Mouse (Mus musculus) ES-Bruce4 (cell line): Measurements from ENCODE around the gene Gm10217. TPM values are rescaled to one million over a fixed set of nuclear protein-coding genes. Genes with fewer than 3 reads are reported as not detected.

Source experiments
- H3K27ac ChIP-seq: 2 replicates; pipeline ENCODE4 v1.5.1; 2012; ENCODE audit warnings: low read length, inconsistent platforms; ENCODE audit not compliant: insufficient read depth
- H3K27me3 ChIP-seq: 2 replicates; pipeline ENCODE4 v1.6.1; 2012; ENCODE audit warnings: mild to moderate bottlenecking, low read length, inconsistent platforms; ENCODE audit not compliant: control insufficient read depth, poor library complexity, insufficient read depth, severe bottlenecking
- H3K36me3 ChIP-seq: 2 replicates; pipeline ENCODE4 v1.6.1; 2012; ENCODE audit warnings: inconsistent platforms, mild to moderate bottlenecking, low read length, moderate library complexity; ENCODE audit not compliant: control insufficient read depth, poor library complexity, insufficient read depth, severe bottlenecking
- H3K4me1 ChIP-seq: one replicate; pipeline ENCODE4 v1.8.1; 2011; ENCODE audit warnings: low read length; ENCODE audit not compliant: control insufficient read depth, insufficient read depth
- H3K4me3 ChIP-seq: 2 replicates; pipeline ENCODE4 v1.5.1; 2011; ENCODE audit warnings: low read depth, mild to moderate bottlenecking, low read length
- H3K9ac ChIP-seq: 2 replicates; pipeline ENCODE4 v1.6.1; 2012; ENCODE audit warnings: low read depth, mild to moderate bottlenecking, inconsistent platforms; ENCODE audit not compliant: poor library complexity, severe bottlenecking
- H3K9me3 ChIP-seq: replicated peaks from 2 replicates; pipeline ENCODE4 v1.6.1; 2012; ENCODE audit warnings: mild to moderate bottlenecking, low read length, inconsistent platforms; ENCODE audit not compliant: control insufficient read depth, poor library complexity, insufficient read depth, severe bottlenecking
- CTCF ChIP-seq: IDR thresholded peaks from one replicate; pipeline ENCODE4 v1.8.1; 2011; ENCODE audit warnings: low read depth, low read length
- EP300 ChIP-seq: IDR thresholded peaks from 2 replicates; pipeline ENCODE4 v1.6.1; 2011; ENCODE audit warnings: low read depth, low read length; ENCODE audit not compliant: insufficient read depth
- POLR2A ChIP-seq: IDR thresholded peaks from one replicate; pipeline ENCODE4 v1.8.1; 2011; ENCODE audit warnings: low read length; ENCODE audit not compliant: insufficient read depth
- polyA plus RNA-seq: library from polyadenylated mRNA; stranded (reverse); fragments of >200 nt; gene quantifications from 2 replicates; pipeline ENCODE4 v1.2.4, GENCODE M21; 2011; ENCODE audit warnings: low read depth; ENCODE audit not compliant: missing spikeins, insufficient read depth, insufficient read length

Gene Gm10217
- polyA plus RNA-seq, result not detected in 2 replicates

DNA sequence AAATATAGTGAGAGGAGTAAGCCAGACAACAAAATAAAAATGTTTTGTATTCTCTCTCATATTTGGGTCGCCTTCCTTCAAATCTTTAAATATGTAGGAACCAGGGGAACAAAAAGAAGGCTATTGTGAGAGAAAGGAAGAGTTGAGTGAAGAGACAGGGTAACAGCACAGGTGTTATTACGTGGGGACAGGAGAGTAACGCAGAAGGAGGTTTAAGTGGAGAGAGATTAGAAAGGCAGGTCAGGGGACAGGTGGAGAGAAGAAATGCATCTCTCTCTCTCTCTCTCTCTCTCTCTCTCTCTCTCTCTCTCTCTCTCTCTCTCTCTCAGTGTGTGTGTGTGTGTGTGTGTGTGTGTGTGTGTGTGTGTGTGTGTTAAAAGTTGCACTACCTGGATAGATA lies at the start of gene Gm10217:
TSS of gene Gm10217 (plus strand) at position 301 of the 400 bp plus-strand sequence.
- H3K36me3 ChIP-seq, result no peaks in the 10 kb centered on the region
- no peak for TF ChIP-seq EP300
- TF ChIP-seq CTCF, result no peak
- TF ChIP-seq POLR2A, result no peak

GRCm38 (mm10) chr8:9824770-9825169 lies 39.3 kb upstream of the Gm10217 start:
- H3K4me3 ChIP-seq, result no peak overlapping the region
- no peaks in the 10 kb centered on the region for H3K36me3 ChIP-seq
- no peaks in the 10 kb centered on the region for H3K4me1 ChIP-seq
- H3K9me3 ChIP-seq, result no peaks in the 10 kb centered on the region; the same call in 1 of the 2 replicates
- H3K27me3 ChIP-seq, result no peaks in the 10 kb centered on the region
- H3K27ac ChIP-seq, result no peak overlapping the region
- H3K9ac ChIP-seq, result no peak overlapping the region
- TF ChIP-seq POLR2A, result no peak
- TF ChIP-seq CTCF, result no peak
- TF ChIP-seq EP300, result no peak

More for the DNA sequence above, at the start of gene Gm10217:
- no peak within 1 kb of the TSS for H3K4me3 ChIP-seq
- H3K9me3 ChIP-seq, result no peaks in the 10 kb centered on the region
- no peaks in the 10 kb centered on the region for H3K4me1 ChIP-seq
- H3K27me3 ChIP-seq, result no peaks in the 10 kb centered on the region; the same call in 1 of the 2 replicates
- no peak within 1 kb of the TSS for H3K27ac ChIP-seq
- H3K9ac ChIP-seq, result no peak within 1 kb of the TSS

DNA sequence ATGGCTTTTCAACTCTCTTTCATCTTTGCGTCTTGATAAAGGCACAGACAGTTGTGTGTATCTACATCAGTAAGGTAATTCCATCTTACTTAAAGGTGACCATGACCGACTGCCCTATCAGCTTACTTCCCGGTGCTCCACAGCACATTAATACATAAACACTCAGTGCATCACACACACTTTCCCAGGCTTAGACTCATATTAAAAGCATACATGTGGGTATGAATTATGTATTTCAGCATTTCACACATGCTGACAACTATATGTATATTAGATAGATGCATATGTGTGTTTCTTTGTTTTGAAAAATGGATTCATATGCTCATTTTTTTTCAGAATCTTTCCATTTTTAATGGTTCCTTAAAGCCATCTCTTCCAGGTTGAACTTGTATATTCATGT lies 23.8 kb upstream of the Gm10217 start:
- no peak overlapping the region for H3K27ac ChIP-seq
- H3K36me3 ChIP-seq, result no peaks in the 10 kb centered on the region
- H3K4me1 ChIP-seq, result no peaks in the 10 kb centered on the region
- no peaks in the 10 kb centered on the region for H3K27me3 ChIP-seq
- no peak overlapping the region for H3K9ac ChIP-seq
- TF ChIP-seq EP300 (no peak), POLR2A (no peak), CTCF (no peak)
- no peak overlapping the region for H3K4me3 ChIP-seq
- peaks cover 7% of the 10 kb centered on the region; the same call in 1 of the 2 replicates for H3K9me3 ChIP-seq

- H3K4me1 ChIP-seq, result no peaks in the 10 kb centered on the region
- H3K36me3 ChIP-seq, result no peaks in the 10 kb centered on the region
- no peaks in the 10 kb centered on the region; the same call in 1 of the 2 replicates for H3K27me3 ChIP-seq
- H3K9me3 ChIP-seq, result no peaks in the 10 kb centered on the region
- TF ChIP-seq POLR2A (no peak), CTCF (no peak), EP300 (no peak)
- no peak overlapping the region for H3K27ac ChIP-seq
- no peak overlapping the region for H3K9ac ChIP-seq
- H3K4me3 ChIP-seq, result no peak overlapping the region
These were observed 4.8 kb upstream of the Gm10217 start for GRCm38 (mm10) chr8:9859286-9859685.

DNA sequence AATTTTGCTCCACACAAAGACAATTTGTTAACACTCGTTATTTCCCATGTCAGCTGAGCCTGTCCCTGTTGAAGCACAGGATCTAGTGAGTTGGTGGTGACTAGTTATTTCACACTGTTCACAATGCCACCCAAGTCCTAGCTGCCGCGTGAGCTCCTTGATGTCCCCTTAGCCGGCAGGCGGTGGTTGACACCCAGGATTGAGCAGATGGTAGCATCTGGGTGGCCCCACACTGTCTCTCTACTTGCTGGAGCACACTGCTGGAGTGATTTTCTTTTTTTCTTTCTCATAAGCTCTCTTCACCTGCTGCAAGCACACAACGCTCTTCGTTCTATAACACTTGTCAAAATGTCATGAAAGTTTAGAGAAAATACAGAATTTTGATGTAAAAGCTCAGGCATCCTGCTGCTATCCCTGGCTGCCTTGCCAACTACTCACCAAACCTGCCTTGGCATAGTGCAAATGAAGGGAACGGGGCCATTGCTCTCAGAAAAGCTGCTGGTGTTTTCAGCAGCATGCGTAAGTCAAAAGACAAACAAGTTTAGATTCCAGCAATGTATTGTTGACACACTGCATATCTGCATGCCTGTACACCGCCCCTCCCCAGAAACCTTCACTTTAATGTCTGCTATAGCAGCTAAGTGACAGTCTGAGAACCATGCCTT lies 3.4 kb upstream of the Gm10217 start:
- Histone ChIP-seq H3K27me3 (no peaks in the 10 kb centered on the region; the same call in 1 of the 2 replicates), H3K4me1 (no peaks in the 10 kb centered on the region), H3K36me3 (no peaks in the 10 kb centered on the region), H3K9ac (no peak overlapping the region), H3K27ac (no peak overlapping the region), H3K9me3 (no peaks in the 10 kb centered on the region), H3K4me3 (no peak overlapping the region)
- no peak for TF ChIP-seq POLR2A
- no peak for TF ChIP-seq EP300
- TF ChIP-seq CTCF, result no peak

DNA sequence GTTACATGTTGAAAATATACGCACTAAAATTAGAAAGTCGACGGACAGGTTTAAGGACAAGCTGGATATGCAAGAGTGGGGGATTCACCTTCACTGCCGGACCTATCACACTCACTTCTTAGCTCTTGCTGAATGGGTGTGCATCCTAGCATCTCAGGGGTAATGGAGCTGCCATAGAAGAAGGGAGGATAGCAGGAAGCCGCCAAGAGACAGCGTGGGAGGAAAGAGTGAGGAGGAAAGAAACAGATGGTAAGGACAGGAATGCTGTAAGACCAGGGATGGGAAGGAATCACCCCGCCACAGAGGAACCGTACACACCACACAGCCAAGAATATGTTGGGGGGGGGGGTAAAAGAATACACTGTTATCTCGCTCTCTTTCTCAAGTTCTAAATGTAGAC lies 1.1 kb downstream of the Gm10217 start:
- Histone ChIP-seq H3K9ac (no peak overlapping the region), H3K4me1 (no peaks in the 10 kb centered on the region), H3K9me3 (no peaks in the 10 kb centered on the region), H3K27ac (no peak overlapping the region), H3K4me3 (no peak overlapping the region), H3K36me3 (no peaks in the 10 kb centered on the region), H3K27me3 (no peaks in the 10 kb centered on the region; the same call in 1 of the 2 replicates)
- TF ChIP-seq EP300 (no peak), CTCF (no peak), POLR2A (no peak)
